Mouse (Mus musculus) adipose tissue, adult 10 weeks (tissue): ENCODE measurements around the gene Sms. TPM values are rescaled to one million over a fixed set of nuclear protein-coding genes. Genes with fewer than 3 reads are reported as not detected.

Experiments used
- polyA plus RNA-seq: library from polyadenylated mRNA; stranded (reverse); fragments of 350-450 nt; fragmentation: Illumina TruSeq; extraction: RNeasy Lipid Tissue Mini Kit (QIAGEN cat#74804); gene quantifications from one replicate; pipeline ENCODE4 v1.2.3, GENCODE M21; 2014; ENCODE audit warnings: low read depth, low replicate concordance

Gene Sms
- 9.7 TPM for polyA plus RNA-seq

DNA sequence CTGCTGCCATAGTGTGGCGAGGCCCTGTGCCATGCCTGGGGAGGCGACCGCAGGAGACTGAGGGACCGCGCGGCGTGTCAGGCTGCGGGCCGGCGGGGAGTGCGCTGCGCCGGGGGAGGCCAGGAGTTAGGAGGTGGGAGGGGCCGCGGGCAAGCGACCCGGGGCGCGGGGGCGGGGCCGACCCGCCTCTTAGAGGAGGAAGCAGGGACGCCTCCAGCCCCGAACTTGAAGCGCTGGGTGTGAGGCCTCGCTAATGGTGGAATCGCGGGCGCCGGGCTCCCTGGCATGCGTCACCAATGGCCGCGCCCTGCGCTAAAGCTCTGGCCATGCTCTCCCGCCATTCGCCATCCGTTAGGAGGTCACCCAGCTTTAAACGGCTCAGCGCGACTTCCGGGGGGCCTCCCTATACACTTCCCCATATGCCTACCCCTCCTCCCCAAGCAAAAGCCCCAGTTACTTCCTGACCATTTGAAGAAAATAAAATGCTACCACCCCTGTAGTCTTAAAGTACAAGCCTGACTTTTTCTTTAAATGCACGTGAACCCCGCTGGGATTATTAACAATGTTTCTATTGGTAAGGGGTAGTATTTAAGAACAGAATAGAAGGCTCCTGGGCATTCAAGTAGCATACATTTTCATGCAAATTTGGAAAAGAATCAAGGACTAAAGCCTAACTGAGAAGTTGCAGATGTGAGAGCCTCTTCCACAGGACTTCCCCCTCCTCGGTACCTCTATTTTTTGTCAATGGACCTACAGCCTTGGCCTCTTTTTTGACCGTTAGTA lies at the start of gene Sms:
Gene Sms (minus strand): TSS at position 344 of the 783 bp plus-strand sequence.

DNA sequence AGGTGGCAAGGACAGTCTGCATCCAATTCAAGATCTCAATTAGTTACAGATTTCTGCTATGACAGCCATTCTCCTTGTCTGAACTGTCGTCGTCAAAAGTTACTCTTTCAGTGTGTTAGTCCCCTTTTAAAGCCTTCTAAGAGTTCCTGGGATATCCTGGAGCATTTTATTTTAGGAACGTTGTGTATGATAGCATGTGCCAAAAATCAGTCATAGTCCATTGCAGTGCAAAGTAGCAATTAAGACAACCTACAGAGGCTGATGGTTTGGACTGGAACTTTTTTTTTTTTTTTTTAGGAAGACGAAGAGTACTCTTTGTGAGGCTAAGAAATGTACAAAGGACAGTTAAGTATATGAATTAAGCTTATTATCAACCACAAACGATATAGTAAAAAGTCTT lies 76.9 kb downstream of the Sms start, which contains the start of gene Phex:
Gene Phex (minus strand): TSS at position 101 of the 400 bp plus-strand sequence.

Other genes starting within 250 kb of the Sms start
- gene Phex, start 77.0 kb downstream of the Sms start, polyA plus RNA-seq, result 0.05 TPM
- 1.4 TPM for gene Yy2, start 76.7 kb upstream of the Sms start, polyA plus RNA-seq
- 8.0 TPM for gene Mbtps2, start 106.4 kb upstream of the Sms start, polyA plus RNA-seq
- gene Smpx, start 206.6 kb upstream of the Sms start, polyA plus RNA-seq, result 0.50 TPM